Mouse (Mus musculus): Measurements from ENCODE around the gene Atp8b4.

GRCm38 (mm10) chr2:126490573-126490972 lies 9.9 kb downstream of the Atp8b4 start:
- TF ChIP-seq EP300 (IDR thresholded peaks at IDR 0.05; ENCODE audit: insufficient read depth, low read depth, low read length) (no peak), POLR2A (IDR thresholded peaks at IDR 0.05; ENCODE audit: insufficient read depth, low read depth, low read length) (no peak), CTCF (IDR thresholded peaks at IDR 0.05) (no peak)
